Mouse (Mus musculus) telencephalon, adult 2 months (tissue): ENCODE data around the gene Gm45837.
"Not testable (repeated sequence)": the region's sequence is repeated elsewhere in the genome, so short reads cannot be mapped to it uniquely, and the experiment has no call there.

Source experiments
- DNase-seq: peaks from one replicate; pipeline ENCODE4 v3.0.0-alpha.2; 2011; ENCODE audit warnings: low read depth, low spot score

Gene Gm45837

GRCm38 (mm10) chr7:101549266-101549665 lies 138.6 kb downstream of the Gm45837 start:
- no peak for DNase-seq

DNA sequence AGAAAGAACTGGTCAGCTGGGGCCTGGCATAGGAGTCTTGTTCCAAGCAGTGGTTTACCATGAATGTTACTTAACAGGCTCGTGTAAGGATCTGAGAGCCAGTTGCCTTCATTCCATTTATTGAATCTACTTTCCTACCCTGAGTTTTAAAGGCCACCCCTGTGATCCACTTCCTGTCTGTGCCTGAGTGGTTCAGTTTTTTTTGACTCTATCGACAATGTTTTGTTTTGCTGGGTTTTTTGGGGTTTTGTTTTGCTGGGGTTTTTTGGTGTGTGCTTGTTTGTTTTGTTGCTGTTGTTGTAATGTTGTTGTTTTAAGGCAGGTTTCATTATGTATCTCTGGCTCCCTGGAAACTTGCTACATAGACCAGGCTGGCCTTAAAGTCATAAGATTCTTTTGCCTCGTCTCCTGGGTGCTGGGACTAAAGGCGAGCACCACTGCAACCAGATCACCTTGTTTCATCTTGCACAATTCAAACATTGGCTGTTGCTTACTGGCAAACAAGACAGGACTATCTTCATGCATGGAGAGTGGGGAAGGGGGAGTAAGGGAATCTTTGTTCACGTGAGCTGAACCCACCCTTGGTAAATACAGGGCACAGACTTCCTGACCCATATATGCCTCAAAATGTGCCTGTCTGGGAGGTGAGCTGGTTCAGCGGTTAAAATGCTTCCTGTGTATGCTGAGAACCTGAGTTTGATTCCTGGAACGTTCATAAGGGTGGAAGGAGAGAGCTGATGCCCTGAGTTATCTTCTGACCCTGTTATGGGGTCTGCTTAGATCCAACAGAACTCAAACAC lies 140.2 kb downstream of the Gm45837 start:
- no peak for DNase-seq

DNA sequence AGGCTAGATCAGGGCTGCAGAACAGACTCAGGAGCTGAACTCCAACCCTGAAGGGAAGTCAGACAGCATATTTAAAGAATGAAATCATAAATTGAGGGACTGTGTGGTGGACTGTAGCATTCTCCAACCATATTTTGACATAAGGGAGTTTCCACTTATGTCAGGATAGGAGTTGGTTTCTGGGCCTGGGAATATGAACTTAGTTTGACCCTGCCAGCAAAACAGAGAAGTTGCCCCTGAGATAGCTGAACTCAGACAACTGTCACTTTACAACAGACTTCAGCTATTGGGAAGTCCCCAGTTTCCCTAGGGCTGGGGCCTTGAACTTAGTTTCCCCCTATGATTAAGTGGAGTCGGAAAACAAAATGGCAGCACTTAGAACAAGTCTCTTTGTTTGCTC lies 140.8 kb downstream of the Gm45837 start:
- no peak for DNase-seq

DNA sequence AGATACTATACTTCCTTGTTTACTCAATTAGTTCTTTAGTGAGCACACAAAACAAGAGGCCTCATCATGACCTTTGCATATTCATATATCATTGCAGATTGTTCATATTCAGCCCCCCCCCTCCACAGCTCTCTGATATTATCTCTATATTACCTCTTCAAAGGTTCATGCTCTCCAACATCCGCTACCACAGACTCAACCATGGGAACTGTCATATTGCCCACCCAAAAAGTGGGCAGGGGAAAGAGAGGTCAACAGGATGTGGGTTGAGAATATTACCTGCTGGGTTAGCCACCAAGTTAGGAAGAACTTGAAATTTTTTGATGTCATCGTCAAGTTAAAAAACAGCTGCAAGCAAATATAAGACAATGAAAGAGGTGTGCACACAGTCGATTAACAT lies 144.8 kb downstream of the Gm45837 start:
- not testable (repeated sequence) for DNase-seq

GRCm38 (mm10) chr7:101557391-101557790 lies 146.7 kb downstream of the Gm45837 start:
- DNase-seq, result no peak

DNA sequence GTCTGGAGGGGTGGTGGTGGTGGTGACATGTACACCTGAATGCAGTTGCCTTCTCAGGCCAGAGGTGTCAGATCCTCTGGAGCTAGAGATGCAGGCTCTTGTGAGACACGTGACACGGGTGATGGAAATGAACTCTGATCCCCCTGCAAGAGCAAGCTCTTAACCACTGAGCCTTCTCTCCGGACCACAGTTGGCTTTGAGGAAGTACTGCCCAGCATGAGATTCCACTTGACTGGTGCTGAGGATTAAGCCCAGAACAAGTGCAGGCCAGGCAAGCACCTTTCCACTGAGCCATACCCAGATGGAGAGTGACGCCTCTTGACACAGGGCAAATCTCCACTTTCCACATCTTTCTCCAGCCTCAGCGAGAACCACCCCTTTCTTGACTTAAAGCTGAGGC lies 148.7 kb downstream of the Gm45837 start:
- DNase-seq, result not testable (repeated sequence)
